Mouse (Mus musculus): ENCODE measurements at regions not wholly inside any gene's neighbourhood (a gene's known extent, or its start where the extent isn't known, plus 50 kb on each side); places are given as distances from the start of the nearest gene placed in this dataset.

- Histone ChIP-seq H3K4me1 (no peaks in the 10 kb centered on the region), H3K4me2 (no peak overlapping the region), H3K36me3 (no peaks in the 10 kb centered on the region), H3K9ac (no peak overlapping the region), H3K27me3 (replicated peaks) (no peaks in the 10 kb centered on the region), H3K27ac (no peak overlapping the region), H3K9me3 (no peaks in the 10 kb centered on the region), H3K4me3 (replicated peaks) (no peak overlapping the region)
- no peak for ATAC-seq (ENCODE audit: insufficient read depth, low FRiP score, low read depth)
- WGBS, result 43% methylated on average over 5 of the region's 5 CpGs
These were observed 386.4 kb upstream of the Sash1 start for GRCm38 (mm10) chr10:9272243-9272642.

GRCm38 (mm10) chr10:9265528-9265927, 379.7 kb upstream of the Sash1 start:
- 79% methylated on average over 2 of the region's 2 CpGs for WGBS

GRCm38 (mm10) chr10:9264309-9265000, 378.6 kb upstream of the Sash1 start:
- no peak for ATAC-seq (ENCODE audit: insufficient read depth, low FRiP score, low read depth)
- Histone ChIP-seq H3K36me3 (no peaks in the 10 kb centered on the region), H3K9me3 (no peaks in the 10 kb centered on the region), H3K27me3 (replicated peaks) (no peaks in the 10 kb centered on the region), H3K4me2 (no peak overlapping the region), H3K9ac (no peak overlapping the region), H3K4me3 (replicated peaks) (no peak overlapping the region), H3K27ac (no peak overlapping the region), H3K4me1 (no peaks in the 10 kb centered on the region)
- 55% methylated on average over 12 of the region's 12 CpGs for whole genome bisulfite sequencing

More at GRCm38 (mm10) chr10:9265528-9265927, 379.7 kb upstream of the Sash1 start:
- Histone ChIP-seq H3K4me3 (replicated peaks) (no peak overlapping the region), H3K27me3 (replicated peaks) (no peaks in the 10 kb centered on the region), H3K36me3 (no peaks in the 10 kb centered on the region), H3K4me1 (no peaks in the 10 kb centered on the region), H3K9ac (no peak overlapping the region), H3K9me3 (no peaks in the 10 kb centered on the region), H3K27ac (no peak overlapping the region), H3K4me2 (no peak overlapping the region)
- ATAC-seq (ENCODE audit: insufficient read depth, low FRiP score, low read depth), result no peak; the same call in 1 of the 2 replicates

GRCm38 (mm10) chr10:9258705-9259104, 372.8 kb upstream of the Sash1 start:
- Histone ChIP-seq H3K36me3 (no peaks in the 10 kb centered on the region), H3K4me1 (no peaks in the 10 kb centered on the region)

GRCm38 (mm10) chr10:9252941-9253217, 367.0 kb upstream of the Sash1 start:
- H3K9me3 ChIP-seq, result no peaks in the 10 kb centered on the region
- no peak overlapping the region for H3K4me2 ChIP-seq
- no peak overlapping the region for H3K9ac ChIP-seq
- no peak for ATAC-seq (ENCODE audit: insufficient read depth, low FRiP score, low read depth)
- no peaks in the 10 kb centered on the region for H3K27me3 ChIP-seq (replicated peaks)
- H3K36me3 ChIP-seq, result no peaks in the 10 kb centered on the region
- H3K4me3 ChIP-seq (replicated peaks), result no peak overlapping the region
- WGBS, result 14% methylated on average over 3 of the region's 3 CpGs
- no peaks in the 10 kb centered on the region for H3K4me1 ChIP-seq
- no peak overlapping the region for H3K27ac ChIP-seq

More at GRCm38 (mm10) chr10:9258705-9259104, 372.8 kb upstream of the Sash1 start:
- no peaks in the 10 kb centered on the region for H3K27me3 ChIP-seq (replicated peaks)
- no peak overlapping the region for H3K4me3 ChIP-seq (replicated peaks)
- 96% methylated on average over 1 of the region's 1 CpGs for WGBS
- no peak overlapping the region for H3K4me2 ChIP-seq
- H3K27ac ChIP-seq, result no peak overlapping the region
- no peak for ATAC-seq (ENCODE audit: insufficient read depth, low FRiP score, low read depth)
- no peak overlapping the region for H3K9ac ChIP-seq
- H3K9me3 ChIP-seq, result no peaks in the 10 kb centered on the region

- H3K9me3 ChIP-seq, result no peaks in the 10 kb centered on the region
- no peak overlapping the region for H3K4me2 ChIP-seq
- no peaks in the 10 kb centered on the region for H3K27me3 ChIP-seq (replicated peaks)
- no peaks in the 10 kb centered on the region for H3K4me1 ChIP-seq
- H3K27ac ChIP-seq, result no peak overlapping the region
- no peak for ATAC-seq (ENCODE audit: insufficient read depth, low FRiP score, low read depth)
- H3K4me3 ChIP-seq (replicated peaks), result no peak overlapping the region
- 45% methylated on average over 7 of the region's 7 CpGs for whole genome bisulfite sequencing
- no peaks in the 10 kb centered on the region for H3K36me3 ChIP-seq
- no peak overlapping the region for H3K9ac ChIP-seq
These were observed 366.5 kb upstream of the Sash1 start for GRCm38 (mm10) chr10:9252120-9252940.

- WGBS, result 73% methylated on average over 4 of the region's 4 CpGs
These were observed 357.4 kb upstream of the Sash1 start for GRCm38 (mm10) chr10:9243281-9243618.

GRCm38 (mm10) chr10:9242596-9243280, 356.9 kb upstream of the Sash1 start:
- no peaks in the 10 kb centered on the region for H3K4me1 ChIP-seq
- 80% methylated on average over 7 of the region's 7 CpGs for WGBS
- H3K9ac ChIP-seq, result no peak overlapping the region
- ATAC-seq (ENCODE audit: insufficient read depth, low FRiP score, low read depth), result no peak
- no peak overlapping the region for H3K4me3 ChIP-seq (replicated peaks)
- H3K4me2 ChIP-seq, result no peak overlapping the region
- H3K27ac ChIP-seq, result no peak overlapping the region
- H3K9me3 ChIP-seq, result no peaks in the 10 kb centered on the region
- no peaks in the 10 kb centered on the region for H3K36me3 ChIP-seq
- H3K27me3 ChIP-seq (replicated peaks), result no peaks in the 10 kb centered on the region

More at GRCm38 (mm10) chr10:9243281-9243618, 357.4 kb upstream of the Sash1 start:
- H3K27ac ChIP-seq, result no peak overlapping the region
- no peak overlapping the region for H3K9ac ChIP-seq
- no peak overlapping the region for H3K4me3 ChIP-seq (replicated peaks)
- no peaks in the 10 kb centered on the region for H3K36me3 ChIP-seq
- H3K27me3 ChIP-seq (replicated peaks), result no peaks in the 10 kb centered on the region
- H3K4me2 ChIP-seq, result no peak overlapping the region
- no peaks in the 10 kb centered on the region for H3K9me3 ChIP-seq
- H3K4me1 ChIP-seq, result no peaks in the 10 kb centered on the region
- ATAC-seq (ENCODE audit: insufficient read depth, low FRiP score, low read depth), result no peak

GRCm38 (mm10) chr10:9239956-9240355, 354.1 kb upstream of the Sash1 start:
- Histone ChIP-seq H3K9me3 (no peaks in the 10 kb centered on the region), H3K4me1 (no peaks in the 10 kb centered on the region), H3K27ac (no peak overlapping the region), H3K4me3 (replicated peaks) (no peak overlapping the region), H3K9ac (no peak overlapping the region), H3K4me2 (no peak overlapping the region), H3K27me3 (replicated peaks) (no peaks in the 10 kb centered on the region), H3K36me3 (no peaks in the 10 kb centered on the region)
- WGBS, result 23% methylated on average over 6 of the region's 6 CpGs
- no peak for ATAC-seq (ENCODE audit: insufficient read depth, low FRiP score, low read depth)

GRCm38 (mm10) chr10:9231751-9232150, 345.9 kb upstream of the Sash1 start:
- H3K4me3 ChIP-seq (replicated peaks), result no peak overlapping the region
- WGBS, result 92% methylated on average over 3 of the region's 3 CpGs
- no peaks in the 10 kb centered on the region for H3K27me3 ChIP-seq (replicated peaks)
- H3K36me3 ChIP-seq, result no peaks in the 10 kb centered on the region
- H3K9ac ChIP-seq, result no peak overlapping the region
- H3K4me1 ChIP-seq, result no peaks in the 10 kb centered on the region
- H3K9me3 ChIP-seq, result no peaks in the 10 kb centered on the region
- no peak overlapping the region for H3K27ac ChIP-seq
- no peak for ATAC-seq (ENCODE audit: insufficient read depth, low FRiP score, low read depth)
- H3K4me2 ChIP-seq, result no peak overlapping the region

GRCm38 (mm10) chr10:9229116-9229515, 343.2 kb upstream of the Sash1 start:
- WGBS, result 80% methylated on average over 11 of the region's 11 CpGs
- Histone ChIP-seq H3K4me2 (no peak overlapping the region), H3K27me3 (replicated peaks) (no peaks in the 10 kb centered on the region), H3K4me3 (replicated peaks) (no peak overlapping the region), H3K9ac (no peak overlapping the region), H3K9me3 (no peaks in the 10 kb centered on the region), H3K36me3 (no peaks in the 10 kb centered on the region), H3K4me1 (no peaks in the 10 kb centered on the region), H3K27ac (no peak overlapping the region)
- no peak for ATAC-seq (ENCODE audit: insufficient read depth, low FRiP score, low read depth)

- Histone ChIP-seq H3K9me3 (no peaks in the 10 kb centered on the region), H3K4me2 (no peak overlapping the region), H3K36me3 (no peaks in the 10 kb centered on the region), H3K4me1 (no peaks in the 10 kb centered on the region), H3K9ac (no peak overlapping the region), H3K27ac (no peak overlapping the region), H3K4me3 (replicated peaks) (no peak overlapping the region), H3K27me3 (replicated peaks) (no peaks in the 10 kb centered on the region)
- no peak for ATAC-seq (ENCODE audit: insufficient read depth, low FRiP score, low read depth)
- 6% methylated on average over 1 of the region's 1 CpGs for WGBS
These were observed 341.5 kb upstream of the Sash1 start for GRCm38 (mm10) chr10:9227361-9227760.

All from stomach, embryonic 15.5 days (tissue).